Mouse (Mus musculus) C2C12 (cell line): Measurements from ENCODE around the gene Enpp7.

Source experiments
- CTCF ChIP-seq: IDR thresholded peaks from one replicate; pipeline ENCODE4 v1.5.1; 2011; ENCODE audit not compliant: control insufficient read depth, insufficient read depth, insufficient read length
- MAX ChIP-seq: IDR thresholded peaks from one replicate; pipeline ENCODE4 v1.6.1; 2011; ENCODE audit warnings: mild to moderate bottlenecking, control low read depth
- MYOG ChIP-seq: IDR thresholded peaks from one replicate; pipeline ENCODE4 v1.6.1; 2011; ENCODE audit not compliant: control insufficient read depth, insufficient read length; ENCODE audit errors: extremely low read depth

DNA sequence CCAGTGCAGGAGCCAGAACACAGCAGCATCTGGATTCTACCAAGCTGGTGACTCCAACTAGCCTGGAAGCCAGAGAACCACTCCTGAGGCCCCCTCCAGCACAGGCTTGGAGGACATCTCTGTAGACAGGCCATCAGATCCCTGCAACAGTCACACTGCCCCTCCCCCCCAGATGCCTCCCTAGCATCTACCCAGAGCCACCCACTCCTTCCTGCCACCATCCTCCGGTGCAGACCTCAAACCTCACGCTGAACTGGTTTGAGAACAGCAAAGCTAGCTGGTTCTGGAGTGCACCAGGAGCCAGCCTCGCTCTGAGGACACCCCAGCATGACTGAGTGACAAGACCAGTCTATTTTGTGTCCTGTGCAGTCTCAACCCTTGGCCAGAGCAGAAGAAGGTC lies 4.8 kb downstream of the Enpp7 start:
- no peak for TF ChIP-seq CTCF
- no peak for TF ChIP-seq MAX
- TF ChIP-seq MYOG: no peak
